Comparison of ENCODE assay signal across 9 mouse cellular contexts in the genomic region with DNA sequence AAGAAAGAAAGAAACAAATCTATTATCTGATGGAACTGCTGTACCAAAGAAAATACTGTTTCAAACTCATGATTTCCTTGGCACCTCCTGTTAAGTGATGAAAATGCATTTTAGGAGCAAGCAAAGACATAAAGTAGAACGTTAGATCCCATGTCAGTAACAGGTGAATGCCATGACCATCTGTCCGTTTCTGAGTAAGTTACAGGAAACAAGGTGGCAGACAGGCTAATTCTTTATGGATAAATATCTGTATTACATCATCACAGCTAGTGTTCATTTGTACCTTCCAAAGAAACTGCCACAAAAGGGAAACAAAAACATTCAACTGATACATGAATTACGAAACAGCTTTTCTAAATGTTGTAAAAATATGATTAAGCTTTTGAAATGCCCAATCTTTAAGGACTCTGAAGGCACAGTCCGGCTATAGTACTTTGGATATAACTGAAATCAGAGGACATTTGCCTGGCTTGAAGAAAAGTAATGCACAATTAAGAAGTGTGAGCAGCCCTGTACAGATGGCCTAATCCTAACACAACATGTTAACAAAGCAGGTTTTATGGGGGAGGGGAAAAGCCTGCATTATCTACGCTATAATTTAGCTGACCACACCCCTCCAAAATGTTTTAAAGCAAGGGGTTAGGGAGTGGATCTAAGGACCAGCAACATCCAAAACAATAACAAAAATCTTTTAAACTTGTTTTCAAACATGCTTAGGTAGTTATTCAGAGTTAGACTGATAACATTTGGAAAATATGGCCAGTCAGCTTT. TPM values are rescaled to one million over a fixed set of nuclear protein-coding genes. Genes with fewer than 3 reads are reported as not detected.
DNase-seq lines count a peak whose midpoint lies in the region; ATAC-seq and TF ChIP-seq lines count a peak whose summit lies in the region.
"Had no signal": no experiment of that assay in that cellular context is flagged by ENCODE, and none has a peak within 500 bp of the region (broad histone marks: within the 10 kb centered on the region; RNA-seq: fewer than 3 reads in every experiment).

No protein-coding gene starts in this region.

- 0 out of 2 replicates have a peak, but pooled peaks have one; percentile 7 for ATAC-seq in forebrain, embryonic 15.5 days (replicated peaks)

- DNase-seq in embryo, embryonic 10 days (ENCODE audit: low spot score): peak; percentile 28
- no peak for DNase-seq in embryo, embryonic 9.5 days (ENCODE audit: extremely low spot score)
- peak; percentile 25 for DNase-seq in MEL (ENCODE audit: low read depth, low spot score)
- DNase-seq in midbrain, embryonic 10.5 days (ENCODE audit: low spot score): no peak
- DNase-seq in layer of hippocampus, adult 9-10 months (ENCODE audit: low spot score): no peak
- no peak for DNase-seq in right cerebral cortex, postnatal 10 days (ENCODE audit: low spot score in 2 of 2)
- no peak for DNase-seq in yolk sac, embryonic 10.5 days (ENCODE audit: low spot score)

- no peak for TF ChIP-seq CTCF in MEL (IDR thresholded peaks at IDR 0.05 in 2 of 3, conservative IDR thresholded peaks at IDR 0.05 in 1 of 3; ENCODE audit: control insufficient read depth in 1 of 3, insufficient read depth in 1 of 3, low read depth in 2 of 3, low read length in 3 of 3, poor library complexity in 1 of 3, severe bottlenecking in 1 of 3)

- peak overlapping the region; percentile 62 for H3K4me2 ChIP-seq in forebrain, embryonic 15.5 days (replicated peaks)

- TF ChIP-seq EP300 in MEL (IDR thresholded peaks at IDR 0.05; ENCODE audit: low read depth in 1 of 2, low read length in 2 of 2): no peak

- TF ChIP-seq RAD21 in MEL (IDR thresholded peaks at IDR 0.05; ENCODE audit: low read depth, low read length): no peak

- H3K4me1 ChIP-seq in MEL (ENCODE audit: control insufficient read depth in 1 of 2, insufficient read depth in 2 of 2, low read length in 2 of 2): peaks cover 7 to 10% of the 10 kb centered on the region in 2 experiments
- H3K4me1 ChIP-seq in forebrain, embryonic 15.5 days: peaks cover 29% of the 10 kb centered on the region
- H3K4me1 ChIP-seq in midbrain, embryonic 10.5 days: peaks cover 47% of the 10 kb centered on the region

- H3K27ac ChIP-seq in MEL (ENCODE audit: control insufficient read depth, low read depth, low read length): no peak overlapping the region
- H3K27ac ChIP-seq in forebrain, embryonic 15.5 days (replicated peaks): peak overlapping the region; percentile 80
- H3K27ac ChIP-seq in midbrain, embryonic 10.5 days (replicated peaks): peak overlapping the region; percentile 100

- H3K9me3 ChIP-seq in MEL (replicated peaks; ENCODE audit: insufficient read depth, low read length): no peaks in the 10 kb centered on the region
- H3K9me3 ChIP-seq in forebrain, embryonic 15.5 days: no peaks in the 10 kb centered on the region
- H3K9me3 ChIP-seq in midbrain, embryonic 10.5 days (replicated peaks): no peaks in the 10 kb centered on the region

- 21% methylated on average over 5 of the region's 5 CpGs for WGBS in forebrain, embryonic 15.5 days
- 74% methylated on average over 5 of the region's 5 CpGs for WGBS in midbrain, embryonic 10.5 days

- H3K9ac ChIP-seq in MEL (ENCODE audit: control insufficient read depth, low read depth, low read length, poor library complexity, severe bottlenecking): peak overlapping the region; percentile 14; the same call in 1 of the 2 replicates
- peak overlapping the region; percentile 35; the same call in 1 of the 2 replicates for H3K9ac ChIP-seq in forebrain, embryonic 15.5 days (replicated peaks)

- no peaks in the 10 kb centered on the region for H3K27me3 ChIP-seq in MEL (ENCODE audit: control insufficient read depth in 1 of 2, insufficient read depth in 2 of 2, low read length in 2 of 2)
- no peaks in the 10 kb centered on the region for H3K27me3 ChIP-seq in forebrain, embryonic 15.5 days
- no peaks in the 10 kb centered on the region for H3K27me3 ChIP-seq in midbrain, embryonic 10.5 days (ENCODE audit: low read depth, poor library complexity, severe bottlenecking)

- H3K36me3 ChIP-seq in MEL (ENCODE audit: control insufficient read depth in 1 of 2, insufficient read depth in 2 of 2, low read length in 2 of 2): peaks cover 0 to 26% of the 10 kb centered on the region in 2 experiments; a peak in 2 of 4 replicates
- H3K36me3 ChIP-seq in forebrain, embryonic 15.5 days: no peaks in the 10 kb centered on the region
- peaks cover 14% of the 10 kb centered on the region for H3K36me3 ChIP-seq in midbrain, embryonic 10.5 days

- no peak for TF ChIP-seq POLR2A in MEL (IDR thresholded peaks at IDR 0.05; ENCODE audit: control insufficient read depth in 1 of 2, insufficient read depth in 1 of 2, low read depth in 1 of 2, low read length in 2 of 2, poor library complexity in 1 of 2)

- H3K79me2 ChIP-seq in MEL (ENCODE audit: control insufficient read depth, insufficient read depth, low read length, poor library complexity): peaks cover 43% of the 10 kb centered on the region

- no peak overlapping the region; a peak in 1 of 4 replicates for H3K4me3 ChIP-seq in MEL (ENCODE audit: control insufficient read depth in 1 of 2, insufficient read depth in 1 of 2, low read depth in 2 of 2, low read length in 2 of 2)
- H3K4me3 ChIP-seq in forebrain, embryonic 15.5 days: peak overlapping the region; percentile 89
- H3K4me3 ChIP-seq in midbrain, embryonic 10.5 days: peak overlapping the region; percentile 98

TF ChIP-seq in MEL, 35 proteins besides CTCF, POLR2A, EP300 and RAD21:
- TF ChIP-seq CHD2 (IDR thresholded peaks at IDR 0.05; ENCODE audit: low read length) (no peak), GATA1 (IDR thresholded peaks at IDR 0.05; ENCODE audit: low read depth, low read length) (no peak), SIN3A (IDR thresholded peaks at IDR 0.05; ENCODE audit: low read length) (no peak), GABPA (IDR thresholded peaks at IDR 0.05; ENCODE audit: low read depth, low read length) (no peak), TCF12 (IDR thresholded peaks at IDR 0.05; ENCODE audit: low read depth, low read length) (no peak), ZC3H11A (IDR thresholded peaks at IDR 0.05; ENCODE audit: low read depth, low read length) (no peak), POLR2AphosphoS5 (IDR thresholded peaks at IDR 0.05; ENCODE audit: borderline replicate concordance, low read depth, low read length) (no peak), NELFE (IDR thresholded peaks at IDR 0.05; ENCODE audit: low read depth, low read length) (no peak), MAFK (IDR thresholded peaks at IDR 0.05; ENCODE audit: borderline replicate concordance, low read depth, low read length) (no peak)

RNA-seq across cellular contexts. Expression of gene Qser1, which starts 2.2 kb away (rescaled TPM):
- total RNA-seq in MEL (2012; rRNA removed): 3.9 and 5.2 TPM in 2 replicates
- 10 to 100 TPM in 1 of 2 experiments, not detected in 1; 14.5 TPM for polyA plus RNA-seq in MEL (2012; ENCODE audit: insufficient read depth in 1 of 2, insufficient read length in 2 of 2, low read depth in 1 of 2, low replicate concordance in 2 of 2, missing spikeins in 1 of 2)
- polyA plus RNA-seq in forebrain, embryonic 15.5 days (2015; fragmentation: Nextera tagmentation; extraction: Ambion mirVana): 11.9 and 12.1 TPM in 2 replicates
- polyA plus RNA-seq in midbrain, embryonic 10.5 days (2016; fragmentation: Nextera tagmentation; extraction: Ambion mirVana): 9.2 and 9.3 TPM in 2 replicates

RNA-seq across cellular contexts. Expression of gene Prrg4, which starts 35.3 kb away (rescaled TPM):
- not detected in 2 replicates for total RNA-seq in MEL (2012; rRNA removed)
- polyA plus RNA-seq in MEL (2012; ENCODE audit: insufficient read depth in 1 of 2, insufficient read length in 2 of 2, low read depth in 1 of 2, low replicate concordance in 2 of 2, missing spikeins in 1 of 2): not detected
- 0.37 and 0.39 TPM in 2 replicates for polyA plus RNA-seq in forebrain, embryonic 15.5 days (2015; fragmentation: Nextera tagmentation; extraction: Ambion mirVana)
- 0.35 and 0.93 TPM in 2 replicates for polyA plus RNA-seq in midbrain, embryonic 10.5 days (2016; fragmentation: Nextera tagmentation; extraction: Ambion mirVana)

RNA-seq across cellular contexts. Expression of gene Ccdc73, which starts 53.2 kb away (rescaled TPM):
- 0.03 and 0.08 TPM in 2 replicates for total RNA-seq in MEL (2012; rRNA removed)
- under 1 TPM in 1 of 2 experiments, not detected in 1; 0.43 TPM for polyA plus RNA-seq in MEL (2012; ENCODE audit: insufficient read depth in 1 of 2, insufficient read length in 2 of 2, low read depth in 1 of 2, low replicate concordance in 2 of 2, missing spikeins in 1 of 2)
- 6.6 and 6.8 TPM in 2 replicates for polyA plus RNA-seq in forebrain, embryonic 15.5 days (2015; fragmentation: Nextera tagmentation; extraction: Ambion mirVana)
- polyA plus RNA-seq in midbrain, embryonic 10.5 days (2016; fragmentation: Nextera tagmentation; extraction: Ambion mirVana): 4.4 and 5.2 TPM in 2 replicates
- total RNA-seq: left cerebral cortex, postnatal 25 days had no signal

Comparison
In these comparisons a context has a peak if more than half of its experiments do, and no peak if none do; other contexts are left out.
1. DNase-seq: peak in embryo, embryonic 10 days (single experiment) and MEL (single experiment); none in embryo, embryonic 9.5 days (single experiment), midbrain, embryonic 10.5 days (single experiment), layer of hippocampus, adult 9-10 months (single experiment), right cerebral cortex, postnatal 10 days (0 of 2) and yolk sac, embryonic 10.5 days (single experiment).
2. H3K4me3 ChIP-seq: peak in forebrain, embryonic 15.5 days (single experiment) and midbrain, embryonic 10.5 days (single experiment); none in MEL (0 of 2).